Mouse (Mus musculus): ENCODE data around the gene Dtl. TPM values are rescaled to one million over a fixed set of nuclear protein-coding genes. Genes with fewer than 3 reads are reported as not detected.

Dtl gene
- polyA plus RNA-seq, 1 experiment from 2014 or later = 78.7 TPM

- Histone ChIP-seq H3K27ac (no peak overlapping the region), H3K36me3 (peaks cover 85% of the 10 kb centered on the region), H3K4me3 (no peak overlapping the region)
Measured at GRCm38 (mm10) chr1:191609051-191609450, 33.7 kb upstream of the Dtl start.

GRCm38 (mm10) chr1:191604690-191605089 lies 29.3 kb upstream of the Dtl start:
- no peaks in the 10 kb centered on the region for H3K4me1 ChIP-seq
- no peak overlapping the region for H3K9ac ChIP-seq
- H3K4me2 ChIP-seq (replicated peaks) = no peak overlapping the region
- H3K27me3 ChIP-seq = no peaks in the 10 kb centered on the region
- H3K36me3 ChIP-seq = peaks cover 79% of the 10 kb centered on the region
- H3K4me3 ChIP-seq = no peak overlapping the region
- no peaks in the 10 kb centered on the region for H3K9me3 ChIP-seq
- 70% methylated on average over 3 of the region's 3 CpGs for WGBS
- H3K27ac ChIP-seq = no peak overlapping the region
- ATAC-seq (ENCODE audit: insufficient number of reproducible peaks, insufficient read depth, low FRiP score, low TSS enrichment) = no peak

More at GRCm38 (mm10) chr1:191609051-191609450, 33.7 kb upstream of the Dtl start:
- no peak for ATAC-seq (ENCODE audit: insufficient number of reproducible peaks, insufficient read depth, low FRiP score, low TSS enrichment)
- H3K4me1 ChIP-seq = no peaks in the 10 kb centered on the region
- H3K9me3 ChIP-seq = no peaks in the 10 kb centered on the region
- no peak overlapping the region for H3K9ac ChIP-seq
- H3K4me2 ChIP-seq (replicated peaks) = no peak overlapping the region
- 97% methylated on average over 5 of the region's 6 CpGs for WGBS
- H3K27me3 ChIP-seq = no peaks in the 10 kb centered on the region

- peaks cover 72% of the 10 kb centered on the region for H3K36me3 ChIP-seq
- 77% methylated on average over 5 of the region's 5 CpGs for WGBS
Measured at GRCm38 (mm10) chr1:191599210-191599609, 23.9 kb upstream of the Dtl start.

GRCm38 (mm10) chr1:191596076-191596475 lies 20.7 kb upstream of the Dtl start:
- no peak overlapping the region for H3K9ac ChIP-seq
- no peaks in the 10 kb centered on the region for H3K4me1 ChIP-seq
- H3K9me3 ChIP-seq = no peaks in the 10 kb centered on the region
- no peaks in the 10 kb centered on the region for H3K27me3 ChIP-seq
- H3K36me3 ChIP-seq = peaks cover 78% of the 10 kb centered on the region
- no peak for ATAC-seq (ENCODE audit: insufficient number of reproducible peaks, insufficient read depth, low FRiP score, low TSS enrichment)
- no peak overlapping the region for H3K4me2 ChIP-seq (replicated peaks)
- WGBS = 92% methylated on average over 8 of the region's 8 CpGs
- no peak overlapping the region for H3K27ac ChIP-seq
- no peak overlapping the region for H3K4me3 ChIP-seq

More at GRCm38 (mm10) chr1:191599210-191599609, 23.9 kb upstream of the Dtl start:
- Histone ChIP-seq H3K4me1 (no peaks in the 10 kb centered on the region), H3K4me2 (replicated peaks) (no peak overlapping the region), H3K9ac (no peak overlapping the region), H3K4me3 (no peak overlapping the region), H3K27ac (no peak overlapping the region), H3K9me3 (no peaks in the 10 kb centered on the region), H3K27me3 (no peaks in the 10 kb centered on the region)
- ATAC-seq (ENCODE audit: insufficient number of reproducible peaks, insufficient read depth, low FRiP score, low TSS enrichment) = no peak

GRCm38 (mm10) chr1:191592016-191592720 lies 16.8 kb upstream of the Dtl start:
- no peaks in the 10 kb centered on the region for H3K9me3 ChIP-seq
- no peaks in the 10 kb centered on the region for H3K4me1 ChIP-seq
- no peak overlapping the region for H3K4me2 ChIP-seq (replicated peaks)
- H3K36me3 ChIP-seq = peaks cover 74% of the 10 kb centered on the region
- no peak overlapping the region for H3K27ac ChIP-seq
- 88% methylated on average over 12 of the region's 12 CpGs for WGBS
- no peak for ATAC-seq (ENCODE audit: insufficient number of reproducible peaks, insufficient read depth, low FRiP score, low TSS enrichment)
- H3K9ac ChIP-seq = no peak overlapping the region
- no peak overlapping the region for H3K4me3 ChIP-seq
- H3K27me3 ChIP-seq = no peaks in the 10 kb centered on the region

GRCm38 (mm10) chr1:191588749-191589148 lies 13.4 kb upstream of the Dtl start:
- WGBS = 90% methylated on average over 2 of the region's 2 CpGs
- no peak overlapping the region for H3K4me3 ChIP-seq
- no peak for ATAC-seq (ENCODE audit: insufficient number of reproducible peaks, insufficient read depth, low FRiP score, low TSS enrichment)
- no peaks in the 10 kb centered on the region for H3K9me3 ChIP-seq
- no peak overlapping the region for H3K9ac ChIP-seq
- H3K4me1 ChIP-seq = no peaks in the 10 kb centered on the region
- no peak overlapping the region for H3K27ac ChIP-seq
- no peaks in the 10 kb centered on the region for H3K27me3 ChIP-seq
- H3K36me3 ChIP-seq = peaks cover 75% of the 10 kb centered on the region
- H3K4me2 ChIP-seq (replicated peaks) = no peak overlapping the region

GRCm38 (mm10) chr1:191587062-191587461 lies 11.7 kb upstream of the Dtl start:
- Histone ChIP-seq H3K9ac (no peak overlapping the region), H3K4me1 (no peaks in the 10 kb centered on the region), H3K27me3 (no peaks in the 10 kb centered on the region), H3K36me3 (peaks cover 74% of the 10 kb centered on the region), H3K4me2 (replicated peaks) (no peak overlapping the region), H3K9me3 (no peaks in the 10 kb centered on the region), H3K4me3 (no peak overlapping the region), H3K27ac (no peak overlapping the region)
- no peak for ATAC-seq (ENCODE audit: insufficient number of reproducible peaks, insufficient read depth, low FRiP score, low TSS enrichment)
- WGBS = 94% methylated on average over 3 of the region's 3 CpGs

GRCm38 (mm10) chr1:191585704-191586103 lies 10.4 kb upstream of the Dtl start:
- Histone ChIP-seq H3K27me3 (no peaks in the 10 kb centered on the region), H3K9ac (no peak overlapping the region), H3K4me2 (replicated peaks) (no peak overlapping the region), H3K9me3 (no peaks in the 10 kb centered on the region), H3K4me1 (0 out of 2 replicates have a peak, but pooled peaks cover 3% of the 10 kb centered on the region), H3K27ac (no peak overlapping the region), H3K36me3 (peaks cover 63% of the 10 kb centered on the region), H3K4me3 (no peak overlapping the region)
- 98% methylated on average over 2 of the region's 2 CpGs for WGBS
- ATAC-seq (ENCODE audit: insufficient number of reproducible peaks, insufficient read depth, low FRiP score, low TSS enrichment) = no peak

- Histone ChIP-seq H3K9me3 (0 out of 2 replicates have a peak, but pooled peaks cover 2% of the 10 kb centered on the region), H3K27ac (no peak overlapping the region), H3K4me3 (no peak overlapping the region), H3K9ac (no peak overlapping the region), H3K27me3 (no peaks in the 10 kb centered on the region), H3K4me1 (0 out of 2 replicates have a peak, but pooled peaks cover 3% of the 10 kb centered on the region), H3K36me3 (peaks cover 64% of the 10 kb centered on the region), H3K4me2 (replicated peaks) (no peak overlapping the region)
- WGBS = 95% methylated on average over 4 of the region's 4 CpGs
- ATAC-seq (ENCODE audit: insufficient number of reproducible peaks, insufficient read depth, low FRiP score, low TSS enrichment) = no peak
Measured at GRCm38 (mm10) chr1:191584483-191584882, 9.1 kb upstream of the Dtl start.

GRCm38 (mm10) chr1:191583836-191584235 lies 8.5 kb upstream of the Dtl start:
- Histone ChIP-seq H3K27ac (no peak overlapping the region), H3K4me3 (no peak overlapping the region), H3K9me3 (0 out of 2 replicates have a peak, but pooled peaks cover 2% of the 10 kb centered on the region), H3K9ac (no peak overlapping the region), H3K36me3 (peaks cover 62% of the 10 kb centered on the region), H3K27me3 (no peaks in the 10 kb centered on the region), H3K4me2 (replicated peaks) (no peak overlapping the region), H3K4me1 (0 out of 2 replicates have a peak, but pooled peaks cover 3% of the 10 kb centered on the region)
- 97% methylated on average over 4 of the region's 4 CpGs for WGBS
- ATAC-seq (ENCODE audit: insufficient number of reproducible peaks, insufficient read depth, low FRiP score, low TSS enrichment) = no peak

- WGBS = 86% methylated on average over 4 of the region's 4 CpGs
- Histone ChIP-seq H3K27ac (no peak overlapping the region), H3K36me3 (peaks cover 41% of the 10 kb centered on the region), H3K4me3 (no peak overlapping the region), H3K9me3 (0 out of 2 replicates have a peak, but pooled peaks cover 2% of the 10 kb centered on the region), H3K9ac (no peak overlapping the region), H3K4me1 (peaks cover 21% of the 10 kb centered on the region), H3K4me2 (replicated peaks) (no peak overlapping the region), H3K27me3 (no peaks in the 10 kb centered on the region)
- ATAC-seq (ENCODE audit: insufficient number of reproducible peaks, insufficient read depth, low FRiP score, low TSS enrichment) = no peak
Measured at GRCm38 (mm10) chr1:191581641-191582040, 6.3 kb upstream of the Dtl start.

- H3K4me3 ChIP-seq = no peak overlapping the region
- peaks cover 28% of the 10 kb centered on the region for H3K36me3 ChIP-seq
- H3K9ac ChIP-seq = no peak overlapping the region
- no peak for ATAC-seq (ENCODE audit: insufficient number of reproducible peaks, insufficient read depth, low FRiP score, low TSS enrichment)
- H3K27me3 ChIP-seq = no peaks in the 10 kb centered on the region
- no peak overlapping the region for H3K4me2 ChIP-seq (replicated peaks)
- H3K4me1 ChIP-seq = peaks cover 23% of the 10 kb centered on the region
- WGBS = 85% methylated on average over 3 of the region's 3 CpGs
- 0 out of 2 replicates have a peak, but pooled peaks cover 2% of the 10 kb centered on the region for H3K9me3 ChIP-seq
- H3K27ac ChIP-seq = no peak overlapping the region
Measured at GRCm38 (mm10) chr1:191579524-191579923, 4.2 kb upstream of the Dtl start.
